Mouse (Mus musculus) embryo, embryonic 11.5 days (tissue): ENCODE measurements around the gene Gm44503.

Experiments used
- DNase-seq: peaks from one replicate; pipeline ENCODE4 v3.0.0-alpha.2; 2012; ENCODE audit warnings: low read depth, low spot score

Gene Gm44503

DNA sequence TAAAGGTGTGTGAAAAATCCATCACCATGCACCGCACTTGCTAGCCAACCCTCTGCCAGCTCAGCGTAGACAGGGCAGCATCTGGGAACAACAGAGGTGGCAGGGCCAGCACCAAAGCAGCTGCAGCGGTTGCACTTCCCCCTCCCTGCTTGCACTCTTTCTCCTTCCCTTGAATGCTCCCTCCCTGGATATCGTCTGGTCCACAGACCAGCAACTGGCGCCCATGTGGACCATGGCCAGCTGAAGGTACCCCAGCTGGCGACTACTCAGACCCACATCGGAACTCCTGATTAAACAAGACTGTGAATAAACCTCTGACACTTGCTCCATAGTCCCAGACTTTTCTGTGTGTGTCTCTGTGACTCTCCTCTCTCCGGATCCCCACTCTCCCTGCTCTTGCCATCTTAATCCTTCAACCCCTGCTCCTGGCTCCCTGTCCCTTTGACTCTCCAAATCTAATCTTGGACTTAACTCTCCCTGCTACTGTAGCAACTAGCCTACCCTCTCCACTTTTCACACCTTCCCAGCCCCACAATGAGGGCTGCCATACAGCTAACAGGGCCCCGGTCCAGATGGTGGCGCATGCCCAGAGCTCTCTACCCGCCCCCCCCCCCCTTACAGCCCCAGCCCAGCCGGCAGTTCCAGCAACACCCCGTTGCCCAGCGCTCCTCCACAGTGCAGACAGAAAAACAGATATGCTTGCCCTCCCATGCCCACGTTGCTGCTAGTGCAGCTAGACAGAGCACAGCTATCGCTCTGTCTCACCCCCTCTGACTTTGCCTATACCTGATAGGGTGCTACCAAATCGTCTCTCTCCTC is 67.4 kb downstream of the Gm44503 start:
- DNase-seq, result peak; percentile 38

GRCm38 (mm10) chr9:73030443-73030842 is 71.8 kb downstream of the Gm44503 start:
- DNase-seq, result no peak

- no peak for DNase-seq
Observed at GRCm38 (mm10) chr9:73031421-73031820, 72.8 kb downstream of the Gm44503 start.

- no peak for DNase-seq
Observed at GRCm38 (mm10) chr9:73033406-73033805, 74.8 kb downstream of the Gm44503 start.

GRCm38 (mm10) chr9:73039222-73039945 is 80.7 kb downstream of the Gm44503 start:
- peak; percentile 75 for DNase-seq

GRCm38 (mm10) chr9:73040080-73040479 is 81.4 kb downstream of the Gm44503 start, which contains the start of gene Pigb:
Gene Pigb, minus strand, starts transcription at chr9:73040378.
- no peak for DNase-seq

DNA sequence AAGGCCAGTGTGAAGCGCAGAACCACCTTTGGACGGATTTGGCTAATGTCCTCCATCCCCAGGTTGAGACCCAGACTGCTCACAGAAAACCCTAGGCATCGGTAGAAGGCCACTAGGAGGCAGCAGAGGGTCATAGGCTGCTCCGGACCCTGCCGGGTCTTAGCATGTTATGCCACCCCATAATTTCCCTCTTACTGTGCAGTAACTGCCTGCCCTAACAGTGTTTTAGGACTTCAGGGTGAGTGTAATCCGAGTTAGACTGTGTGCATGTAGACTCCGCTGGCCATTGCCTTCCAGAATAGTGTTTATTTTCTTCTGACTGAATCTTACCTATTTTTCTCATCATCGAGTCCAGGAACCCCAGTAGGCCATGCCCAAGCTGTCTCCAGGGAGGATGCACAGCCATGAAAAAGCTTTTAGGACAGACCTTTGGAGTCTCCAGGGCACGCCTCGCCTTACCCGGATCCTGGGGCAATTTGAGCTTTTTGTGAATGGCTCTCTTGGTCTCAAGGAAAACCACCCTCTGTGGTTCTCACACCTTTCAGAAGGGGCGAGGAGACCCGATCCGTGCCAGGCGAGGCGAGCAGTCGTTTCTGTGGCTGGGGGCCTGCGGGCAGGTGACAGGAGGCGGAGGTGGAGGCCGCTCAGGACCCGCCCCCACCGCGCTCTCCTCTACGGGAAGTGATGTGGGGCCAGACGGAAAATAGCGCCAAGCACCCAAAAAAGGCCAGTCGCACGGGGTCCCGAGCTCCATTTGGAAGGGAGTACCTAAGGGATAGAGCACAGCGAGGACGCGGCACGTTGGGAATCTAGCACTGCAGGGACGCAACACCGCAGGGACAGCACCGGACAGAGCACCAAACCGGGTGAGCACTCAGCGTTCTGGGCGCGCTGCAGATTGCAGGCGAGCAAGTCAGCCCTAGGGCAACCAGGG is 85.8 kb downstream of the Gm44503 start, which contains the start of gene Rab27a:
Gene Rab27a, plus strand, starts transcription at position 709 of the 934 bp plus-strand sequence.
- DNase-seq, result peak; percentile 63

DNA sequence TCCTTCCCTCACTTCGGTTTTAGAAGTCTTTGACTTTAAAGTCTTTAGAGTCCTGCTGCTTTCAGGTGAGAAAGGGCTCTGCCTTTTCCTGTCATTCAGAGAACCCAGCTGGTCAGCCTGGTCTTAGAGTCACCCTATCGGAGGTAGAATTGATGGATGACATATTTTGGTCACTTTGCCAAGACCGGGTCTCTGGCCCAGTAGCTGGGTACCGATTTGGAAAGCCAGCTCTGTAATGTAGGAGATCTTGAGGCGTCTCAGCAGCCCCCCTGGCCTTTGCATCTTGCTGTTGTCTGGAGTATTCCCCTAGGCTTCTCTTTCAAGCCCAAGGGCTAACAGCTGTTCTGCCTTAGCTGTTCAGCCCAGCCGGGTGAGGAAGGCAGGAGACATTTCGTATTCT is 86.6 kb downstream of the Gm44503 start:
- DNase-seq, result no peak

GRCm38 (mm10) chr9:73045711-73046110 is 87.1 kb downstream of the Gm44503 start:
- no peak for DNase-seq

DNA sequence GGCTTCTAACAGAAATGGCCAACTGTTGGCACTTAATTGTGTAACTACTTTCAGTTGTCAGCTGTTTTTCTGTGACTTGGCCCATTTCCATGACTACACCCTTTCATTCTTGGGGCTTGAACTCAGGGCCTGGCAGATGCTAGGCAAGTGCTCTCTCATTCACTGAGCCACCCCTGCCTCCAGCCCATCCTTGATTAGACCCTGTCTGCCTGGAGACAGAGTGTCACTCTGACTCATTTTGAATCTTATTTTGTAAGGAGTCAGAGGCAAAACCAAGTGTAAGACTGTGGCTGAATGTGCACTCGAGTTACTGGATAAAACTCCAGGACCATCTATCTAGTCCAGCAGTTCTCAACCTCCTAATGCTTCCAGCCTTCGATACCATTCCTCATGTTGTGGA is 89.3 kb downstream of the Gm44503 start:
- no peak for DNase-seq

DNA sequence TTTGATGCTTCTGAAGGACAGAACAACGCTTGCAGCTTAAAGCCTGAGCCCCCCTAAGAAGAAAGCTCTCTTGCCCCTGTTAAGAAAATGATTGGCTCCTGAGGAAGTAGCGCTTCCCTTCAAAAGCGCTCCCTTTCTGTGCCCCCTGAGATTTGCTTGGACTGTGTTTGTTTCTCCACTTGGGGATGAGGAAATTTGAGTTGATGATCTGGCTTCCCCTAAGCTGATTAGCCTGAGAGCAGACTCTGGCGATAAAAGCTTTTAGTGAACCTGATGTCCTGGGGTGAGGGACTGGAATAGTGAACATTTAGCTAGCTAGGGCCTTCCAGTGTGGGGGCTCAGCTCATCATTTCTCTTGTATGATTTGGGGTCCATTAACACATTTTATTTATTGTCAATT is 90.3 kb downstream of the Gm44503 start:
- no peak for DNase-seq

DNA sequence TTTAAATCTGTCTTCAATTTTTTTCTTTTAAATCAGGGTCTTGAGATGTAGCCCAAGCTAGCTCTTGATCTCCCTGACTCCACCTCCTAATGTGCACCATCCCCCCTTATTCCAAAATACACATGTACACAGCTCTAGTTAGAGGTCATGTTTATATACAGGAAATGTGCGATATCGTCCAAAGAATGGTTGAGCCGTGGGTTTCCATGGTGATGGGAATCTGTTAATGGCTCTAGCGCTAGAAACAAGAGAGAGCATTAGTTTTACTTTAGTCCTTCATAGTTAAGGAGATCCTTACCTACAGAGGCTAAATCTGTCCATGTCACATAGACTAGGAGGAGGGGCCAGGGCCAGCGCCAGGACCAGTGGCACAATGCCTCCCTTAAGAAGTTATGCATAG is 91.2 kb downstream of the Gm44503 start:
- no peak for DNase-seq

DNA sequence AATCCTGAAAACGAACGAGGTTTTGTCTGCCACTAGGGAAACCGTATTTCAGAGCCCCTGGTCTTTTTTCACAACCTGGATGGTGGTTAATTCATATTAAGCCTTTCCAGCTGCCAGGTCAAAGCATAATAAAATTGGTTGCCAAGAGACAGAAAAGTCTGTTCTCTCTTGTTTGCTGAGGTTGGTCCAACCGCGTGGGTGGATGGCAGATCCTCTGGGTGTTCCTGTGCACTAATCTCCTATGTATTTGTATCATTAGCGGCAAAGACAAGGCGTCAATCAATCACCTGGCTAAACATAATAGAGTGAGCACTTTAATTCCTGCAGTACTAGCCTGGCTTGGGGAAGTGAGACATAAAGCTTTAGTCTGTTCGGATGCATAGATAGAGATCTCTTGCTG is 92.0 kb downstream of the Gm44503 start:
- DNase-seq, result no peak

GRCm38 (mm10) chr9:73055441-73055911 is 96.8 kb downstream of the Gm44503 start:
- no peak for DNase-seq

- DNase-seq, result no peak
Observed at GRCm38 (mm10) chr9:73059224-73059623, 100.6 kb downstream of the Gm44503 start.

DNA sequence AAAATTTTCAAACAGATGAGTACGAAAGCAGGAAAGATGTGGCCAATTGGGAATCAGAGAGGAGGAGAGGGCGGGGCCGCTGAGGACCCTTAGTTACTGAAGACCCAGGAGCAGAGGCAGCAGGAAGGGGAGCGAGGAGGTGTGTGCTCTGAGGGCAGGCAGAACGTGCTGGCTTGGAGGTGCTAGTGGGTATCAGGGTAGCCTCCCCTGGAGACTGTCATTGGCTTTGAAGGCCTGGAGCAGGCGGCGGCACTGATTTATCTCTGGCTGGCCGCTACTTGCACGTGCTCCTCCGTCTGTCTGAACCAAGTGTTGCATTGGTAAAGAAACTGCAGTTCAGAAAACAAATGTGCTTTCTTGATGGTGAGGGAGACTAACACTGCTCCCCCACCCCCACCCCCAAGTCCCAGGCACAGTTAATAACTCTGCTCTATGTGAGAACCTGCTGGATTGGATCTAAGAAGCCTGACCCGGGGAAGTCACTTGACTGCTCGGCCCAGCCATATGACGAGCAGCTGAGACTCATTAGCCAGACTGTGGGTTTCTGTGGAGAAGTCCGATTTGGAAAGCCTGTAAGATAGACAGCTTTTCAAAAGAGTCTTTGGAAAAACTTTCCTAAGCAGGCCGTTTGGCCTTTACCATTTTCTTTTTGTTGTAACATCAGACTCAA is 105.1 kb downstream of the Gm44503 start:
- no peak for DNase-seq
